Mouse (Mus musculus) spleen, postnatal 10 days (tissue): ENCODE data around the gene Snx29.
"Not testable (repeated sequence)": the region's sequence is repeated elsewhere in the genome, so short reads cannot be mapped to it uniquely, and the experiment has no call there.

Experiments
- DNase-seq, 2 experiments: peaks; one replicate each; pipeline ENCODE4 v3.0.0; 2021 to 2022; ENCODE audit warnings: low spot score in 2 of 2

Snx29 gene

GRCm38 (mm10) chr16:11322409-11323323 is at the start of gene Snx29:
Gene Snx29, plus strand, starts transcription at chr16:11322908.
- DNase-seq = peak; percentile 98 to 99

- DNase-seq = no peak
These were observed 45.8 kb upstream of the Snx29 start for GRCm38 (mm10) chr16:11276888-11277287.

DNA sequence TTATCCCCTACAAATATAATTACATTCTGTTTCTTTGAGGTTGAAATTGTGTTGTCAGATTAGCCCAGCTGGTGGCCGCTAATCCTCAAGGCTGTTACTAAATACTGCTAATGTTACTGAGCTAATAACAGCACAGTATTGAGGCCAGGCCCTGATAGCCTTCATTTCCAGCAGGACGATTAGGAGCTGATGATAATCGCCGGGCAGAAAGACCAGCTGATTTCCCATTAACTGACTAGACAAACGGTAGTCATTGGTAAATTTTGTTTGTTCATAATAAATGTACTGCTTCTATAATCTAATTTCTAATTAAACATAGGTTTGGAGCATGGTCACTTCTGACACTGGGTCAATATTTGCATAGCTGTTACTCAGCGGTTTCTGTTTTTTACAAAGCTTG is 43.9 kb upstream of the Snx29 start:
- no peak for DNase-seq

DNA sequence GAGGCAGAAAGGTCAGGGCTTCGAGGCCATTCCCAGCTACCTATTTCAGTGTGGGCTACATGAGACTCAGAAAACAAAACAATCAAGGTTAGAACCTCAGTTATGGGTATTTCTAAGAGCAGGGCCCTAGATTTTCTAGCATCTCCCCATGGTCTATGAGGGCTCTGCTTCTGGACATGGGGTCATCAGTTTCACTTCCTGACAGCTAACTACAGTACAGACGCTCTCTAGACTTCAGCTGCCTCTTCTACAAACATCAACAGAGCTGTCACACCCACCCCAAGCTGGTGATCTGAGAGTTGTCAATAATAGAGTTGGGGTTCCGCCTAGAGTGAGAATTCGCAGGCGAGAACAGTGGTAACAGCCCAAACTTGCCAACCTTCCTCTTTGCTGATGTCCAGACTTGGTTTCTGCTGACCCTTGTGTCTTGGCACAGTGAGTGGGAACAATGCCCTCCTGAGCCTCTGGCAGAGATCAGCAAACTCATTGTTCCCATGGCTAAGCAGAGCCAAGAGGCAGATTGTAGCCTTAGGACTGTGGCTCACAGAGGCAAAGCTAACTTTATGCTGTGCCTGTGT is 40.0 kb upstream of the Snx29 start:
- no peak for DNase-seq

DNA sequence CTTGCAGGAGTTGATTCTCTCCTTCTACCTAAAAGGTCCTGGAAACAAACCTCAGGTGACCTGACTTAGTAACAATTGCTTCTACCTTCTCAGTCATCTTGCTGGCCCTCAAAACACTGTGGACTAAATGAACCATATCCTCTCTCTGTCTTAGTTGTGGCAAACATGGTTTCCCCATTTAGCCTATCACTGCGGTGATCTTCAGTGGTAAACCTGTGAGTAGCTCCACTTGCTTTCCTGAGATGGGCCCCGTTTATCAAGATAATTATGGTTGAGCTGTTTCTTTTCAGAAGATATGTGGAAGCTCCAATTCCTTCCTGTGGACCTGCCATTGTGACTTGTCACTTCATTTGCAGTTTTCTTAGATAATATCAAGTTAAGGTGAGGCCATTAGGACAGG is 37.8 kb upstream of the Snx29 start:
- no peak for DNase-seq

GRCm38 (mm10) chr16:11285949-11286348 is 36.8 kb upstream of the Snx29 start:
- DNase-seq = no peak

DNA sequence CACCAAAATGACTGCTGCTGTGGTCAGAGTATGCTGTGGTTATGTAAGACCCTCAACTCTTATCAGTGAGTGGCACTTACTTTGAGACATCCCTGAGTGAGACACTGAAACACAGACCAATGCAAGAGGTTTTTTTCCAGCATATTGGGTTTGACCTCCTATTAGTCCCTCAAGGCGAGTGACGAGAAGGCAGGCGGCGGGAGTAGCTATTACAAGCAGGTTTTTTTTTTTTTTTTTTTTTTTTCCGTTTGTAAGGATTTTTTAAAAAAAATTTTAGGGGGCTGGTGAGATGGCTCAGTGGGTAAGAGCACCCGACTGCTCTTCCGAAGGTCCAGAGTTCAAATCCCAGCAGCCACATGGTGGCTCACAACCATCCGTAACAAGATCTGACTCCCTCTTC is 33.8 kb upstream of the Snx29 start:
- not testable (repeated sequence) for DNase-seq

DNA sequence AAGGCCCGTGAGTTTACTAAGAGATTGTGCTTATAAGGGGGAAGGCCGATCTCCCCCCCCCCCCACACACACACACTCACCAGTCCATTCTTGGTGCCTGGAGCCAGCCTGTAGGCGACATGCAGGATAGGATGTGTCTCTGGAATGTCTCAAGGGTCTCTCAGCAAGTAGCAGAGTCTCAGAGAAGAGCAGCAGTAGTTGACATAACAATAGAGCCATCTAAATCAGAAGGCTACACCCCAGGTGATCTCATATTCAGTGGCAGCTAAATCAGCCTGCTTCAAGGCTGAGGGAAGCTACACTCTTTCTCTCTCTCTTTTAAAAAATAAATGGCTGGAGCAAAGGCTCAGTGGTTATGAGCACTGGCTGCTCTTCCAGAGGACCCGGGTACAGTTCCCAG is 27.1 kb upstream of the Snx29 start:
- not testable (repeated sequence) for DNase-seq

DNA sequence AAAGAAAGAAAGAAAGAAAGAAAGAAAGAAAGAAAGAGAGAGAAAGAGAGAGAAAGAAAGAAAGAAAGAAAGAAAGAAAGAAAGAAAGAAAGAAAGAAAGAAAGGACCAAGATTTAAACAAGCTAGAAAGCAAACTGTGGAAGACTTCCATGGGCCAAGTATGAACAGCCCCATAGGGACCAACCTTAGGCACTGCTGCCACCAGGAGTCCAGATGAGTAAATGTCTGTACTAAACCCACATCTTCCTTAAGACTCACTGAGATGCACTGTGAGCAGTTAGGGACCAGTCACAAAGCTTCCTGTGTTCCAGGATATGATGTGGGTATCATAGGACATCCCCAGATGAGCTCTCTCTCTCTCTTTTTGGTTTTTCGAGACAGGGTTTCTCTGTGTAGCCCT is 25.0 kb upstream of the Snx29 start:
- peak in 1 of 2 experiments; percentile 20 for DNase-seq

DNA sequence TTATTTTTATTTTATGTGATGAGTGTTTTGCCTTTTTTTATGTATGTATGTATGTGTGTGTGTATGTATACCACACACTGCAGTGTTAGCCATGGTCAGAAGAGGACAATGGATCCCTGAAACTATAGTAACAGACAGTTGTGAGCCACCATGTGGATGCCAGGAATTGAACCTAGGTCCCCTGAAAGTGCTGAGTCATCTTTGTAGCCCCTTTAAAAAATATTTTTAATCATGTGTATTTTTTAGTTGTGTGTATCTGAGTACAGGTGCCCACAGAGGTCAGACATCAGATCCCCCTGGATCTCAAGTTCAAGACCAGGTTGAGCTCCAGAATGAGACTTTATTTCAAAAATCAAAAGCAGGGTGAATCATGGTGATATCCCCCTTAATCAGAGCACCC is 19.0 kb upstream of the Snx29 start:
- DNase-seq = no peak

DNA sequence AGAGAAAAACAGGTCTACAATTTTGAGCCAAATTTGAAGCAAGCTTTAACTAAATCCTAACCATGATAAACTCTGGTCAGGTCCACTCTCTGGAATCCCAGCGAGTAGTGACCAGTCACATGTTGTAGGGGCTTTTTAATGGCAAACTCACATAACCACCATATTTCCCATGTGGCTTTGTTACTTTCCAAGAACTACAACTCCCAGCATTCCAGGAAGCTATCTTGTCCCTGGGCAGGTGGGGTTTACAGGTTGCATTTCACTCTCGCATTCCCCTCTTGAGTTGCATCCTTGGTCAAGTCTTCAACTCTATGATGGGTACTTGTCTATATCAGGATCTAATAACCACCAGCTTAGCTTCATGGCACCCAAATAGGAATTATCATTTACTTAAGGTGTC is 17.2 kb upstream of the Snx29 start:
- no peak for DNase-seq

GRCm38 (mm10) chr16:11313512-11313911 is 9.2 kb upstream of the Snx29 start, which contains the start of gene Tnfrsf17:
Gene Tnfrsf17, plus strand, starts transcription at chr16:11313812.
- DNase-seq = no peak

- DNase-seq = no peak
These were observed 6.9 kb upstream of the Snx29 start for GRCm38 (mm10) chr16:11315786-11316320.

GRCm38 (mm10) chr16:11316748-11317147 is 6.0 kb upstream of the Snx29 start:
- peak in 1 of 2 experiments; percentile 35 for DNase-seq

DNA sequence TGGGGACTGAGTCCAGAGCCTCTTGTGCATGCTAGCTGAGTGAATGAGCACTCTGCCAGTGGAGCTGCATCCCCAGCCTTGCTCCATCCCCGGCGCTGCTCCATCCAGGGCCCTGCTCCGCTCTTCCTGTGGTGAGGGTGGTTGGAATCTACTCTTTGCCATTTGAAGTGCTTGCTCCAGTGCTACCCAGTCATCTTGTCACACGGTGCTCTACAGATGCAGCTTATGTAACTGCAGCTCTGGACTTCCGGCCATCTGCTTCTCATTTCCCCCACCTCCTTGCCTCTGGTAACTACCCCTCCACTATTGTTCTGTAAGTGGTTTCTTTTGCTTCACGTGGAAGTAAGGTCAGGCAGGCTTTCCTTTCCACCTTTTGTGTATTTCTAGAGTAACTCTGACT is 5.4 kb upstream of the Snx29 start:
- DNase-seq = peak in 1 of 2 experiments; percentile 27

DNA sequence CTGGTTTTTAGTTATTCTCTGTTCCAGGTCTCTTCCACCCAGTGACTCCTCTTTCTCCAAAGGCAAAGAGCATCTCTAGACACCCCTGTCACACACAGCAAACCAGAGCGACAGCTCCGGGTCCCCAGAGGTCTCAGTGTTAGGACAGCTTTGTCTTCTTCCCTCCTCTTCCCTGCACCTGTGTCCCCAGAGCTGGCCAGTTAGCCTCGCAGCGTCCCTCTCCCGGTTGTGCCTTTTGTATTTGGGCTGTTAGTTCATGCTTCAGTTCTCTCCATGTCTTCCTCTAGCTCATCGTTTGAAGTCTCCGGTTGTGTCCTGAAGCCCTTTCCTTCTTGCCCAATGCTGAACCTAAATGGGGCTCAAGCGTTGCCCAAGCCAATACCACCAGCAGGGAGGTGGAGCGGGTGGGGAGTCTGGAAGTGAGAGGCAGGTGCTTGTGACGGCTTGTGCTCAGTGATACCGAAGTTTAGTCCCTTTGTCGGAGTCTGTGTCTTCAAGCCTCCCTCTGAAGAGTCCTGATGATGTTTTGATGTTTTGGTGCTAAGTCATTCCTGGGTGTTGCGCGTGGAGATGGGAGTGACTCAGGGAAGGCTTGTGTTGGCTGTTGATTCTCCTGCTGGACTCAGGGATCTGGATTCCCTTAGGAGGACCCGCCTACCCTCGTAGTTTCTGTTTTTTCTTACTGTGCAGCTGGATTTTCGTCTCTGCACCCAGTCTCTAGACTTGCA is 780 bp downstream of the Snx29 start:
- peak in 1 of 2 experiments; percentile 54 for DNase-seq

DNA sequence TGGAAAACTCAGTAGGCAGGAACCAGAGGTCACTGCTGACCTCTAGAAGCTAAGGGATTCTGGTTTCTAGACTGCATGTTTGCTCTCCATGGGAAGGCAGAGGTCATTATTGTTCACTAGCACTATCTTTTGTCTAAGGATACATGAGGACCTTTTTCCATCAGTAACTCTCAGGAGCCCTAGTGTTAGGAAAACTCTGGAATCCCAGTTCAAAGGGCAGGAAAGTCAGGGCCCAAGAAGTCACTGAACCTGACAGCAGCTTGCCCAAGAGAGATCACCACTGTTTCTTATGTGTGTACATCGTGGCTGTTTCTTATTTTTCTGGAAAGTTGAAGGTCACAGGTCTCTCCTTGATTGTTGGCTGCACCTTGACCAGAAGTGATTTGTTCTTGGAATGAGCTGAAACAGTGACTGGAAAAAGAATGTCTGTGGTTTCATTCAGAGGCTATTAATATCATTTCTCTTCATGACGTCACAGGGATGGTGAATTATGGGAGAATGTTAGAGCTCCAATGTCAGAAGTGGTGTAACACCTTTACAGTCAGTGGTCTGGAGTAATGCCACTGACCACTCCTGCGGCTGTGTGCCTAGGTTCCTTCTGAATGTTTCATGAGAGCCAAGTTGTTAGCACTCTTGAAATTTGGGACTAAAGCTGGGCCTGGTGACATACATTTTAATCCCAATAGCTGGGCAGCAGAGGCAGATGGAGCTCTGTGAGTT is 7.5 kb downstream of the Snx29 start:
- DNase-seq = no peak

DNA sequence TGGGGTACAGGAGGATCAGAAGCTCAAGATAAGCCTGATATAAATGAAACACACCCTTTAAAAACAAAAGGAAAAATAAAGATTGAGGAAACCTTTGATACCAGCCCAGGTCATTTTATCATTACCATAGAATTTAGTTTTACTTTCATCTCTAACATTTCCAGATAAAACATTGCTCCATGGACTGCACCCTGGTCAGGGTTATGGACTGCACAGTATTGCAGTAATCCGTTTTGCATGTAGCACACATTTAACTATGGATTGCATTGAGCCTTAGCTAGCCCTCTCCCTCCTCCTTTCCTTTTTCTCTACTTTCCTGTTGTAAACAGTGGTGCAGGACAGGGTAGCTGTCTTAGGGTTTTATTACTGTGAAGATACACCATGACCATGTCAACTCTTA is 8.3 kb downstream of the Snx29 start:
- DNase-seq = no peak

DNA sequence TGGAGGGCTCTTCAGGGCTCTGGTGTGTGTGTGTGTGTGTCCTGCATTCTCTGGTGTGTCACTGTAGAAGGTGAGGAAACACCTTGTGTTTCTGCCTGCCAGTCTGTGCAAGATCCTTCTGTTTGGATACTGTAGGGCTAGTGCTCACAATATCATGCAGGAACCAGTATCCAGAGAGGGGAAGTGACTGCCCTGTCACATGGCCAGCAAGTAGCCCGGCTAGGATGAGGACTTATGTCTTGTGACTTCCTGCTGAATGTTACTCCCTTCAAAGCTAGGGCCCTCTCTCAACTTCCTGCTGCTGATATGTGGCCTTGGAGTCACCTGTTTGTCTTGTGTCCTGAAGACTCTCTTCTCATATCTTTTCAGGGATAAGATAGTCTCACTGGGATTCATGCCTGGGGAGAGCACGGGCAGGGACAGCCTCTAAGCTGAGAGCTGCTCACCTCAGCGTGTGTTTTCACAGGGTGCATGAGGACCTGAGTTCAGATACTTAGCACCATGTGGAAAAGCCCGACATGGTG is 20.6 kb downstream of the Snx29 start:
- DNase-seq = peak in 1 of 2 experiments; percentile 14

- no peak for DNase-seq
These were observed 29.2 kb downstream of the Snx29 start for GRCm38 (mm10) chr16:11351903-11352302.

- DNase-seq = no peak
These were observed 36.5 kb downstream of the Snx29 start for GRCm38 (mm10) chr16:11359173-11359572.
